Mouse (Mus musculus): ENCODE measurements around the gene Gcnt2.
A peak's percentile ranks its signal among the peaks of the same experiment; 100 is the strongest.

Gene Gcnt2

DNA sequence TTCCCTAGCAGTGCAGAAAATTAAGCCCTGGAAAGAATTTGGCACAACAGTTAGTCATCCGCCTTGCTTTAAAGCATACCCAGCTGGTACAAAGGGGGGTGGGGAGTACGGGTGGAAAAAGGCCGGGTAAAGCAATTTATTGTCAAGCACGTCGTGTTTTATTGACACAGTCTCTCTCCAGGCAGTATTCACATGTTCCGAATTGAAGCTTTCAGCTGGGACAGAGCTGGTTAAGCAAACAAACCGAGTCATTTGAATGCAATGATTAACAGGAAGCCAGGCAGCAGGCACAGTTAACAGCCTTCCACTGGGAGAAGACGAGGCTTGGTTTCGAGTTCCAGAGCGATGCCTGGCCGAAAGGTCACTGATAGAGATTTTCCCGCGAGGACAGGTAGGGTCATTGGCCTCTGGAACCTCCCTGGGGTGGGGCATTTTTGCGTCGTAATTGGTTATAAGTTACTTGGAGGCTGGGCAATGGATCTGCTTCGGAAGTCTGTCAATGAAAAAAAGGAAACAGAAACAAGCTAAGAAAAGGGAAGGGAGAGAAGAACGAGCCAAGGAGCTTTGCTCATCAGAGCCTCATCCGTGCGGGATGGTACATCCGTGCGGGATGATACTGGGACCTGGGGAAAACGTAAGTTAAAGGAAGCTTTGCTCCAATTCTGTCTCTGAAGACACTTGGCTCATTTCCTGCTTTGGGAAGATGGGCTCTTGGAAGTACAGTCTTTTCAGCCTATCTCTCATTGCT is at the start of gene Gcnt2:
Gene Gcnt2 (plus strand): TSS at position 103 of the 748 bp plus-strand sequence.
- no peak for DNase-seq (ENCODE audit: low read depth, low spot score)

DNA sequence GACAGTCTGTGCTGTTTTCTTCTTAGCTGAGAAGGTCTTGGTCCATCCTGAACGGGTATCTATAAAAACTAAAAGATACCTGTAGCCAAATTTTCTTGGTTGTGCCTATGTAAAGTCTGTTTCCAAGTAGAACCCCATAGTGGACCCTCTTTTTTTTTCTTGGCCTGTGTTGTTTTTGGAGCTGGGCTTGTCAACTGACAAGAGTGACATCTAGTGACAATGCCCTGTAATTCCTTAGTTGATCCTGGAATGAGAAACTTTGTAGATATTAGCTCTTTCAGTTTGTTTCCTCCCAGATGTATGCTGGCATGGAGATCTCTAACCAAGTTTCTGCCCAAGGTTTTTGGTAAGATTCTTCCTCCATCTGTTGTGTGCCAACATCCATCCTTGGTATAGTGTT is 38.9 kb upstream of the Gcnt2 start:
- DNase-seq (ENCODE audit: low read depth, low spot score), result no peak

DNA sequence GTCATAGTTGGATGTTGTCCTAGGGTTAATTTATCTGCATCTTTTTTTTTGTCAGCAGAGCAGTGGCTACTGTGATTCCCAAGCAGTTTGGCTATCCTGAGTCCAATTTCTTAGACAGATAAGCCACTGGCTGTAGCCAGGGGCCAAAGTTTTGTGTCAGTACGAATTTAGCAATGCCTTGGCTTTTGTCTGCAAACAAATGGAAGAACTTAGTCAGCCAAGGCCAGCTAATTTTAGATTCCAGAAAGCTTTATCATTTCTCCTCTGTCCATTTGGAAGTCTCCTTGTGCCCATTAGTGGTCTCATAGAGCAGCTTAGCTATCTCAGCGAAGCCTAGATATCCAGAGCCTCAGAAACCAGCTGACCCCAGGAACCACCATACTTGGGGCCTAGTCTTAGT is 37.6 kb upstream of the Gcnt2 start:
- no peak for DNase-seq (ENCODE audit: low read depth, low spot score)

DNA sequence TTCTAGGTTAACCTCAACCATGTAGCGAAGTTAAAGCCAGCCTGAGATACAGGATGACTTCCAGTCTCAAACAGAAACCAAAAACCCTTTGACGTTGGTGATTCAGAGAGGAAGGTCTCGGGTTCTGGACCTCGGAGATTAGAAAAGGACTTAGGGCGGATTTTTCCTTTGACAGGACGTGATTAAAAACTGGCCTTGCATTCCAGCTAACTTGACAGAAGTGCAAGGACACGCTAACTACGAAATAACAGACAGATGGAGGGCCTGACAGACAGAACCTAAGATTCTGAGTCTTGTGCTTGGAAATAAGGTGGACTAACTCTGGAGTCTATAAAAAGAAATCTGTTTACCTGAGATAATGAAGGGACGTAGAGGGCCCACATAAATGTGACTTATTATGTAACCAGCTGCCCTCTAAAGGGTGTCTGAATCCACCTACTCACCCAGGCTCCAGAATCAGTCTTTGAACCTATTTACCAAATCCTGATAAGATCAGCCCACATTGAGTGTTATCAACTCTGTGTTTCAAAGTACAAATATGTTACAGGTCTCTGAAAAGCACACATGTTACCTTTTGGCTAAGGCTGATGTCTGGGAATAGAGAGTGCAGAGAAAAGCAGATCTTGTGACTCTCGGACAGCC is 18.3 kb upstream of the Gcnt2 start:
- no peak for DNase-seq (ENCODE audit: low read depth, low spot score)

DNA sequence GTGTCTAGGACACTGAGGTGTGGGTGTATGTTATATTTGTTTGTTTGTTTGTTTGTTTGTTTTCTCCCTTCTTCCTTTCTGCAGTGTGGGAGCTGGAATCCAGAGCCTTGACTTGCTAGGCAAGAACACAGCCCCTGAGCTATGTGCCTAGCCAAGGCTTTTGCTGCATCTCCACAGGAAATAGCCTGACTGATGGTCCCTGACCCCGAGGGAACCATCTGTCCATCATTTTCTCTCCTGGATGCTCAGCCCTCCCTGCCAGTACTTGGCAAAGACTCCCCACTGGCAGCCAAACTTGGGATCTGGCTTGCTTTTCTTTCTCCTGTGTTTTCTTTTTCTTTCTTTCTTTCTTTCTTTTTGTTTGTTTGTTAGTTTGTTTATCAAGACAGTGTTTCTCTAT is 17.4 kb upstream of the Gcnt2 start:
- no peak for DNase-seq (ENCODE audit: low read depth, low spot score)

DNA sequence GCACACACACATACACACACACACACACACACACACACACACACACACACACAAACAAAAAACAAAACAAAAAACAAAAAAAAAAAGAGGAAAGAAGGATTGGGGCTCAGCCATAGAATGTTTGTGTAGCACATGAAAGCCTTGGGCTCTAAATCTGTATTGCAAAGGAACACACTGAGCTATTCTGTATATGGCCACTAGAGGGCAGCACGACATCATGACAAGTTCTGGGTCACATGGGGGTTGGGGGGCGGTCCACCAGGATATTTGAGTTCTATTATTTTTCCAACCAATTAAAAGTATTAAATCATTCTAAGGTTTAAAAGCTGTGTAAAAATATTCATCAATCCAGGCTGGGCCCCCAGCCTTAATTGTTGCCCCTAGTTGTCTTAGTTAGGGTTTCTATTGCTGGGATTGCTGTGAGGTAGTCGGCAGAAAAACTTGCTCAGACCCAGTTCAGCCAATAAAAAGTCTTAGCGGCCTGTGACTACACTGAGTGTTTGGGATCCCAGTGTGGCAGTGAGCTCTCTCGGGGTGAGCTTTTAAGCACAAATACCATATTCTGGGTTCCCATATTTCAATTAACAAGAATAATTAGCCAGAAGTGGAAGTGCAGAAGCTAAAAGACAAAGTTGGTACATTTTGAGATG is 16.0 kb upstream of the Gcnt2 start:
- DNase-seq (ENCODE audit: low read depth, low spot score), result peak; percentile 63

DNA sequence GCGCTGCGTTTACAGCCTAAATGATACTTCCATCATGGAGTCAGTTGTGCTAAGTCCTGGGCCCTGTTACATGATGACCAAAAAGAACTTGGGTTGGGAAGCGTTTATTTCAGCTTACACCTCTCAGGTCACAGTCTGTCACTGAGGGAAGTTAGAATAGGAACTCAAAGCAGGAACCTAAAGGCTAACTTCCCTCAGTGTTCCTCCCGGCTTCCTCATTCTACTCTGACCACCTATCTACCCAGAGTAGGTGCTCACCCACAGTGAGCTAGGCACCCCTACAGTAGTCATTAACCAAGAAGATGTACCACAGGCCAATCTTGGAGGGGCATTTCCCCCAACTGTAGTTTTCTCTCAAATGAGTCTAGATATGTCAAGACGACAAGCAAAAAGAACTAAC is 15.4 kb upstream of the Gcnt2 start:
- no peak for DNase-seq (ENCODE audit: low read depth, low spot score)

DNA sequence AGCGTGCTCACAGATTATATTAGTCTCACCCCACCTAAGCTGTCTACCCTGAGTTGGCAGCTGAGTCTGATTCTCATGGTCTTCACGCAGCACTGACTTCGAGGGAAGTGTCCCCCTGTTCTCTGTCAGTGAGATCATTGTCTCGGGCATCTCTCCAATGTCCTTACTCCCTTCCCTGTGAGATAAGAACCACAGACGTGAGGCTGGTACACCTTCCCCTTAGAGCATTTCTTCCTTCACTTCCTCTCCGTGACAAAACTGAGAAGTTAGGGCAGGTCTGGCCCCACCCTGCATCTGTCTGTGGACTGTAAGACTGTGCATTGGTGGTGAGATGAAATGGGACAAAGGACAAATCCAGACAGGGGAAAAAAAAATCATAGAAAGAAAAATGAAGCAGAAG is 13.6 kb upstream of the Gcnt2 start:
- no peak for DNase-seq (ENCODE audit: low read depth, low spot score)

DNA sequence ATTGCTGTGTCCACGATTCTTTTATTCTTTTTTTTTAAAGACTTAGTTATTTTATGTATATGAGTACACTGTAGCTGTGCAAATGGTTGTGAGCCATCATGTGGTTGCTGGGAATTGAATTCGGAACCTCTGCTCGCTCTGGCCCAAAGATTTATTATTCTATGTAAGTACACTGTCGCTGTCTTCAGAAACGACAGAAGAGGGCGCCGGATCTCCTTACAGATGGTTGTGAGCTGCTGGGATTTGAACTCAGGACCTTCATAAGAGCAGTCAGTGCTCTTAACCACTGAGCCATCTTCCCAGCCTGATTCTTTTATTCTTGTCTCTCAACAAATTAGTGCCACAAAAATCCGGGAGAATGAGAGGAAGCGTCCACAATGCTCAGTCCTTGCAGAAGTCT is 13.2 kb upstream of the Gcnt2 start:
- no peak for DNase-seq (ENCODE audit: low read depth, low spot score)

DNA sequence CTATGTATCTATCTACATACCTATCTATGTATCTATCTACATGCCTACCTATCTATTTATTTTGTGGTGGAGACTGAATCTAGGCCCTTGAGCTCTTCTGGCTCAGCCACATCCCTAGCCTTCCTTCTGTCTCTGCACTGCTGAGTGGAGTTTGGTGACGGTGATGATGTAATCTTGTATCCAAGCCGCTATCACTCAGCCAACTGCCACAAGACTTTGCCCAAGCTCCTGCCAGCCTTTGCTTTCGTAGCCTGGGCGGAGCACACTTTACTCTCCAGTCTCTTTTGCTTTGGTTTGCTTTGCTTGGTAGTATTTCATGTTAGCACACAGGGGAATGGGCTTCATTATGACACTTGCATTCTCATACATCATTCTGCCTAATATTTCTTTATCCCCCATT is 11.7 kb upstream of the Gcnt2 start:
- DNase-seq (ENCODE audit: low read depth, low spot score), result no peak

DNA sequence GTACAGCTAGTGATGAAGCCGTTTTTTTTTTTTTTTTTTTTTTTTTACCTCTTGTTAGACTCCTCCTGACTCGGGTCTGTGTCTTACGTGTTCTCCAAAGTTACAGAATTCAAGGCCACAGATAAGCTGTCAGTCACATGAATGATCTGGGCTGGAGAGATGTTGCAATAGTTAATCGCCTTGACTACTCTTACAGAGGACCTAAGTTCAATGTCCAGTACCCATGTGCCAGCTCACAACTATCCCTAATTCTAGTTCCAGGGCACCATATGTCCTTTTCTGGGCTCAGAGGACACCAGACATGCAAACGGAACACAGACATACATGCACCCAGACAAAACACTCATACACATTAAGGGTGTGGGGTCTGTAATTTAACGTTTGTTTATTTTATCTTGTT is 8.9 kb upstream of the Gcnt2 start:
- no peak for DNase-seq (ENCODE audit: low read depth, low spot score)

DNA sequence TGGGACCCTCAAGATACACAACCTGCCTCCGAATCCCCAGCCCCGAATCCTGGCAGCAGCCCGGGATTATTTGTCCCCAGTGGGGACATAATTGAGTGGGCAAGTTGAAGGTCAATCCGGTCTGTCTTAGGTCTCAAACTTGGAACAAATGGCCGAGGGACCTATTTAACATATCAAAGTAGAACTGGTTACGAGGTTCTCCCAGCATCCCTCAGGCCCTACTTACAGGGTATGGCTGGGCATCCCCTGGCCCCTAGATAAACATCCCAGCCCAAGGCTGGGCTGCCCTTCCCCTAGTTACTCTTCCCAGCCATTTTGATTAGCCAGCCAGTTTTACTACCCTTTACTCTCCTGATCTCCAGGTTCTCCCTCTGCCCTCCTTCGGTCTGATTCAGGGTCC is 8.3 kb upstream of the Gcnt2 start:
- DNase-seq (ENCODE audit: low read depth, low spot score), result no peak

DNA sequence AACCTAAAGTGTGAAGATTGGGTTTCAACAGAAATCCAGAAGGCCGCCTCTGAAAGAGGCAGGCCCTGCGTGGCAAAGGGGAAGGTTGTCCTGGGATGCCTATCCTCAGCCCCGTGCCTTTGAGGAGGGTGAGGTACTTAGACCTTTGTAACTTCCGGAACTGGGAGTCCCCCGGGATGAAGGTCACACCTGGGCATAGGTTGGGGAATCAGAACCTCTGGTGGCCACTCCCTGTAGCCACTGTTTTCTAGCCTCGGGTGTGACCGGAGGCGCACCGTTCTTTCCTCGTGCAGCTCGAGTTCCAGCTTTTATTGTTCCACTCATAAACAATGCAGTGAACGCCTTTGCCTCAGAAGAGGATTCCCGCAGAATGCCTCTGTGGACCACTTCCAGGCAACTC is 7.6 kb upstream of the Gcnt2 start:
- no peak for DNase-seq (ENCODE audit: low read depth, low spot score)

DNA sequence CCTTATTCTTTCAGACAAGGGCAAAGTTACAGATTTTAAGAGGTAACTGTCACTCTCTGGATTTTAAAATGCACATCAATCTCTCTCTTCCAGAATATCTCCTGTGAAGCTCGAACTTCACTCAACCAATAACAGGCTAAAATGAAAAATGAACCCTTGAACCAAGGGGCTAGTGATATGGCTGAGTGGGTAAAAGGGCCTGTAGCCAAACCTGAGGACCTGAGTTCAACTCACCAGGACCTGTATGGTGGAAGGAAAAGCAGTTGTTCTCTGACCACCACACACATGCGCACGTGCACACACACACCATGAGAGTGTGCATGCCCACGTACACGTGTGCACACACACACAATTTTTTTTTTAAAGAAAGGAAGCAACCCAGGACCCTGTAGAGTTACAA is 6.8 kb upstream of the Gcnt2 start:
- no peak for DNase-seq (ENCODE audit: low read depth, low spot score)

DNA sequence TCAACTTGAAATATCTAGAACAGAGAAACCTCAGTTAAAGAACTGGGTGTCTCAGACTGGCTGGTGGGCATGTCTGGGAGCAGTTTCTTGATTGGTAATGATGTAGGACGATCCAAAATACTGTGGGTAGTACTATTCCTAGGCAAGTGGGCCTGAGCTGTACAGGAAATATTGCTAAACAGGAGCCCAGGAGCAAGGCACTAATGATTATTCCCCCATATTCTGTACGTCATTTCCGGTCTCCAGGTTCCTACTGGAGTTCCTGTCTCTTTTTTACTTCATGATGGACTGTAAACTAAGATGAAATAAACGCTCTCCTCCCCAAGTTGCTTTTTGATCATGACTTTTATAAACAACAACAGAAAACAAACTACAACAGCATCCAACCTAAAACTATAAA is 5.7 kb upstream of the Gcnt2 start:
- DNase-seq (ENCODE audit: low read depth, low spot score), result no peak

DNA sequence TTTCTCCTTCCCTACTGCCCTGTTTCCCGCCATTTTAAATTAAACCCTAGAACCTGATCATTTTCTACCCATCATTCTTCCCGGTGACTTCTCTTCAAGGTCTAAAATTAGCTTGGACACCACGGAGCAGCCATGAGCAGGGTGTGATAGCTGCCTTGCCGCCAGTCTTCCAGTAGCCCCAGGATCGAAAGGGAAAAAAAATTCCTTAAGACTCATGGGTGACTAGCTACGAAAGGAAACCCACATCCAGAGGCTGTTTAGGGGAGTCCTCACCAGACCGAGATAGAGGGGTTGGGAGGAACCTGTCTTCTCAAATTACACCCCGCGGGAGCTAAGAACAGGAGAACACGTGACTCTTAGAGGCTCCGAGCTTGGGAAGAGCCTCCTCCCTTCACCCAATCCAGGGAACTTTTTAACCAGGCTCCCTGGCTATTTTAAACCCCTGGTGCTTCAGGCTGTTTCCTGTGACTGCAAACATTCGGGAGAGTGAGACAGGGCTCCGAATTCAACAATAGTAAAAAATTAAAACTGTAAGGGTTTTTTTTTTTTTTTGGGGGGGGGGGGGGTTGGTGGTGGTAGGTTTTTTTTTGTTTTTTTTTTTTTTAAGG is 5.0 kb upstream of the Gcnt2 start:
- DNase-seq (ENCODE audit: low read depth, low spot score), result peak; percentile 64

DNA sequence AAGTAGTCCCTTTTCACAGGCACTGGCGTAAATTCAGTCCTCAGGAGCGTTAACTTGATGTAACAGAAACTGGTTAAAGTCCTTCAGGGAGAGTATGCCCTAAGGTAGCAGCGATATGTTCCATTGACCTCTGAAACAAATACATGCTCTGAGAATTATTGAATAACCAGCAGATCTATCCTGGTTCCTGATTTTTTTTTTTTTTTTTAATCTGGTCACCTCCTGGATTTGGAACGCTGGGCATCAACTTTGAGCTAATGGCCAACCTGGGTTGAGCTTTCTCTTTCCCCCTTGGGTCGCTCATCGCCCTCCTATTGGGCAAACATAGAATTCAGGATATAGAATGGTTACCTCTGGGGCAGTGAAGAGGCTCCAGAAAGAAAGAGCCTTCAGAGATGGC is 4.3 kb upstream of the Gcnt2 start:
- no peak for DNase-seq (ENCODE audit: low read depth, low spot score)

DNA sequence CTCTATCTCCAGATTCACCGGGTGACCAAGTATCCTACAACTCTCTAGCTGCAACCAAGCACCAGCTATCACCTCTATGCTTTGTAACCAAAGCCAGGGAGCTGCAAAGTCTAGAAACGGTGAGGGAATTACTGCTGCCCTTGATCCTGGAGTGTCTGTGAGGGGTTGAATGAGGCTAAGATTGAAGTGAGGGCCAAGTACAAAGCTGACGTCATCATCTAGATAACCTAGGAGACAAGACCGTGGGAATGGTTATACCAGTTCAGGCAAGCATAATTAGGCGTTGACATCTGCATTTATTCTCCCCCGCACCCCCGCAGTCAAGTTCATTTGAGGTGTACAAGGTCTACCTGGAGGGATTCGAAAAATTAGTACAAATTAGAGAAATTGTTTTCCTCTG is 2.8 kb upstream of the Gcnt2 start:
- no peak for DNase-seq (ENCODE audit: low read depth, low spot score)

DNA sequence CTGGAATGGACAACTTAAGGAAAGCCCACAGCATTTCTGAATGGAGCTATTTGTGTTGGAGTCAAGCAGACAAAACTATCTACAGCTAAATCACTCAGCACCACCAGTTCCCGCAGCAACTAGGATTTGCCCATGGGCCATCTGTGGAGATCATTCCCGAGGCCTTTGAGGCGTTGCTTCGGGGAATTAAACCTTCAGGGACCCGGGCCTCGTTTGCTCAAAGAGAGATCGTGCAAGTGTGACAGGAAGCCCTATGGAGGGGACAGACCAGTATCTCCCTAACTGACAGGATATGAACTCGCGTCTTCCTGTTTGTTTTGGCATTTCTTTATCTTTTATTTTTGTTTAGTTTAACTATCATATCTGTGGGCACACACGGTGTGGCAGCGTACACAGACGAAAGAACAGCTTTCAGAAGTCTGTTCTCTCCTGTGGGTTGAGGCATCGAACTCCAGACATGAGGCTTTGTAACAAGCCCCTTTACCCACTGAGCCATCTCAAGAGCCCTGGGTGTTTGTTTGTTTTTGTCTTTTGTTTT is 2.2 kb upstream of the Gcnt2 start:
- DNase-seq (ENCODE audit: low read depth, low spot score), result no peak

DNA sequence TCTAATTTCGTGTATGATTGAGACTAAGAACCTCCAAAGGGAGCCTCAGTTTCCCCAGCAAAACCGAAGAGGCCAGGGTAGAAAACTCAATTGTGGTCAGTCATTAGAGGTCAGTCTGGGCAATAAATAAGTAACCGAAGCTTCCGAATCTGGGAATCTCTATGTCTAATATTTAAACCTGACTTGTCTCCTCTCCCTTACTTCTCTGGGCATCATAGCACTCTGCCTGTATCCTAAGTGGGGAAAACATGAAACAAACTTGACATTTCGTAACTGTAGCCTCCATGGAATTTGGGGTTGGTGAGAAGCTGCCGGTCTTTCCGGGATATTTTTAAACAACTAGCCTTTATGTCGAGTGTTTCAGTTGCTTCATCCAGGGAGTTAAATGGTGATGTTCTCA is 329 bp upstream of the Gcnt2 start:
- no peak for DNase-seq (ENCODE audit: low read depth, low spot score)

DNA sequence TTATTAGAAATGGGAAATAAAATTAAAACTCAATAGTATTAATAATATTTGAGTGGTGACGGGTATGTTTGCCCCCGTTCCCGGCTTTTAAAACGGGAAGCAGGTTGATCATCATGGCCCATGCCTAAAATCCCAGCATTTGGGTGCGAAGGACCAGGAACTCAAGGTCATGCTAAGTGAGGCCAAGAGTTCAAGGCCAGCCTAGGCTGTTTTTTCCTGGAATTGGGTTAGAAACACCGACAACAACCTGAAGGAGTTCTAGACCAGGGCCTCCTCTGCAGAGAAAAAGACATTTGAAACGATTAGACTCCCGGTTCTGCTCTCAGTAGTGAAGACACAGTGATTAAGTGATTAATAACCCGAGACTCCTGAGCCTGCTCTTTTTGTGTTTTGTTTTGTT is 3.5 kb downstream of the Gcnt2 start:
- no peak for DNase-seq (ENCODE audit: low read depth, low spot score)

DNA sequence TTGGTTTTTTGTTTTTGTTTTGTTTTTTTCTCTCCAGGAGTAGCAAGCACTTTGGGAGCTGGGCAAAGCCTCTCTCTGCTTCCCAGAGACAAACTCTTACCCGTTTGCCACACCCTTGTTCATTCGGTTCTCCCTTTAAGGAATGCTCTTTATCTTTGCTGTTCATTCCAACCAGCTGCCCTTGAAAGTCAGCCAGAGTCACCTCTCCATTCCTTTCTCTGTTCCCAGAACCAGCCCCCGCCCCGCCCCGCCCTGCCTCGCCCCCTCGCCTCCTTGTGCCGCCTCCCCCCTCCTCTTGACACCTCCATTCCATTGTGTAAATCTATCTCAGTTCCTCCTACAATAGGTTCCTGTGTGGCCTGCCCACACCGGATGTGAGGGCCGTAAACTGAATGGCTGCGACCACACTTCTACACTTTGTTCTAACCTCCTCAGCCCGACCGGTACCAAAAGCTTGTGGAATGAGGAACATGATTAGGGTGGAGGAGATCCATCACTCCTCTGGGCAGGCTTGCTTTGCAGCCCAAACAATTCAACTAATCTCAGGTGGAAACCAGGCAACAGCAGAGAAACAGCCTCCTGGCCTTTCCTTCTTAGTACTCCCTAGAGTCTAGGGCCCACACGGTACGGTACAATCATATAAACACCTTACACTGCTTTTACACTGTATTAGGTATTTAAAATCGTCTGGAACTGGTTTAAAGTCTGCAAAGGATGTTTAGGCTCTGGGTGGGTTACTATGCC is 9.5 kb downstream of the Gcnt2 start:
- no peak for DNase-seq (ENCODE audit: low read depth, low spot score)

Measured in skeletal muscle tissue, adult 2 months (tissue).